Mouse (Mus musculus): ENCODE results near the gene Hoxd9.
A peak's percentile ranks its signal among the peaks of the same experiment; 100 is the strongest.

Gene Hoxd9

DNA sequence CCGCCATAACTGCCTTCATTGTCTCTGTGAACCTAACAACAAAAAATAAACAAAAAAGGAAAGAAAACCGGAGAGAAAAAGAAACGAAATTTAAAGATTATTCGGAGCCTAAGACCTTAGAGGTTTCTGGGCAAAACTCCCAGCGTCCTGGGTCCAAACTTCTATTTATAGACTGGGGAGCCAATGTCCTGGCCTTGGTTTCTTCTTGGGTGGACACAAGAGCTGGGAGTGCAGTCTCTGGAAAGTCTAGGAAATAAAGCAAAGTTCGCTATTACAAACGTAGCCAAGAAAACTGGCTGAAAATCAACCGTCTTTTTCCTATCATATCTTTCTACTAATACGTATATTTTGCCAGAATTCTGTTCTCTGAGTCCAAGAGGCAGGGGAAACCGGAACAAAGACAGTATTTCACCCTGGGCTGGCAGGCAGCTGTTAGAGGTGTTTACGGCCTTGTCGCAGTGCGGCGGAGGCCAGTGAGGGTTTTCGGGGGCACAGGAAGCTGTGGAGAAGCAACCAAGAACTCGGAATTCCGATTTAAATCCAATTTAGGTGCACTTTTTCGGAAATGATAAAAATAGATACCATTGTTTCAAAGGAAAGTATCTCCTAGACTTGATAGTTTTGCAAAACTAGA is 16.7 kb downstream of the Hoxd9 start:
- peak in 1 of 2 experiments; percentile 3 for DNase-seq

DNA sequence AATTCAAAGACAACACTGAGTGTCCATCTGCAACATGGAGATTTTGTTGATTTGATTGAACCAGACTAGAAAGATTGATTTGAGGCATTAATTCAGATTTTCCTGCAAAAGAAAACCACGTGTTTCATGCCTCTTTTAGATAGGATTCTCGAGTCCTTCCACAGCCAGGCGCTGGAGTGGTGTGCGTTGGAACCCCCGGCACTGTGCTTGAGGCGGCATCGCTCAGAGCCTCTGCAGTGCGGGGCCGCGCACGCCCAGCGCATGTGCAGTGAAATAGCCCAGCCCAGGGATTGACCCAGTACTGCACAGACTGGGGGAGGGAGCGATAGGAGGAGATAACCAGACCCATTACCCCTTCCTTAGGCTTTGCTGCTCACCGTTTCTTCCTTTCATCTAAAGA is 17.4 kb downstream of the Hoxd9 start:
- peak in 1 of 2 experiments; percentile 14 for DNase-seq

DNA sequence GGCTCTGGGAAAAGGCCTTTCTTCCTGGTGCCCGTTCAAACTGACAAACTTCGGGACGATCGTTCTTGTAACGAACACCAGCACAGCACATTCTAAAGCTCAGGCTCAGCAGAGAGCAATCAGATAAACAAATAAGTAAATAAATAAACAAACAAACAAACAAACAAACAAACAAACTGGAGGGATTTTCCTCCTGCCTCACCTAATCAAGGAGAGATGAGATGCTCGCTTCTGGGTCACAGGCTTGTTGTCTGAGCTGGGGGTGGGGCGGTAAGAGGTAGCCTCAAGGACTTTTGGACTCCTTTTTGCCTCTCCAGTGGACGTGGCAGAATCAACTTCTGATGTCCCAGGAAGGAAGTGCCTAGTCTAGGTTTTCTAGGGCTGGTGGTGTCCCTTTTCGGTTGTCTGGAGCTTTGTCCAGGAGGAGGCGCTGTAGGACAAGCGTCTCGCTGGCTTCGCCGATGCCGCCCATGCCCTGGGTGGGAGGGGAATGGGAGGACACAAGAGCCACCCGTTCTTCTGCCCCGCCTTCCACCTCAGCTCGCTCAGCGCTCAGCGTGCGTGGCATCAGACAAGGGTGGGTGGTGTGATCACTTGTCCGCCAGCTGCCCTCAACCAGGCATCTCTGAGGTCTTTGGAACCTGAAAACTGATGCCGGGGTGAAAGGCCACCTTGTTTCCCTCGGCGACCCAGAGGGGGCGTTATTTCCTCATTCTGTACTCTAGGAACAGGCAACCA is 18.1 kb downstream of the Hoxd9 start:
- peak; percentile 93 to 97 for DNase-seq

DNA sequence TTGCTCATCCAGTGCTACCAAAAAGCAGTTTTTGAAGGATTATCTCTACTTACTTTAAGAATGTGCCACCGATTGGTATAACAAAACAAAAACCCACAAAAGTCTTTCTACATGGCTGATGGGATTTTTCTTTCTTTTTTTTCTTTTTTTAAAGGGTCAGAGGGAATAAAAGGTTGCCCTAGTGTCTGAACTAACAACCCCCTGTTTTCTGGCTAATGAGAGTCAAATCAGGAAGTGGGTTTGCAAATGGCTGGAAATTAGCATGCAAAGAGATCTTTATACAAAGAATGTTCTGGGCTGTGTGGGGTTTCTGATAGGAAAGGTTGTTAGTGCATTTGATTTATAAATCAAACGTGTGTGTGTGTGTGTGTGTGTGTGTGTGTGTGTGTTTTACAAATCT is 22.9 kb downstream of the Hoxd9 start:
- DNase-seq = no peak

DNA sequence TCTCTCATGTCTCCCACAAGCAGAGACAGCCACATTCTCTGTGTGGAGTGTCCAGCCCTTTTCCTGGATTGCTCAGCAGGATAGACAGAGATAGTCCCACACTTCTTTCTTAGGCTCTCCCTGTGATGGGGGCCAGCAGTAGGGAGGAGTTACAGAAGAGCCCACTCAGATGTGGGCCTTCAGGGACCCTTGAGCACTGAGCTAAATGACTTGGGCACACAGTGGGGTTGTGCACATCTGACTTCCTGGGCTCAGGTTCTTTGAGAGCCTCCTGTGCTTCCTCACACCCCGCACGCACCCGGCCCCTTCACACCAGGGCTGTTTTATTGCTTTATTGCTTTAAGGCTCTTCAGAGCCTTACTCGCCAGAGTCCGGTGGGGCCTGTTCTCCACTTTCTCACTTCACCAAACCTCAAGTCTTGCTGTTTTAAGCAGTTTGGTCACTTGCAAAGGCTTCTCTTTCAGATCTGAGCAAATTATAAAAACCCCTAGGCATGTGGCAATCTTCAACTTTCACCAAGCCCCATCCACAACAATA is 23.5 kb downstream of the Hoxd9 start:
- DNase-seq = no peak

DNA sequence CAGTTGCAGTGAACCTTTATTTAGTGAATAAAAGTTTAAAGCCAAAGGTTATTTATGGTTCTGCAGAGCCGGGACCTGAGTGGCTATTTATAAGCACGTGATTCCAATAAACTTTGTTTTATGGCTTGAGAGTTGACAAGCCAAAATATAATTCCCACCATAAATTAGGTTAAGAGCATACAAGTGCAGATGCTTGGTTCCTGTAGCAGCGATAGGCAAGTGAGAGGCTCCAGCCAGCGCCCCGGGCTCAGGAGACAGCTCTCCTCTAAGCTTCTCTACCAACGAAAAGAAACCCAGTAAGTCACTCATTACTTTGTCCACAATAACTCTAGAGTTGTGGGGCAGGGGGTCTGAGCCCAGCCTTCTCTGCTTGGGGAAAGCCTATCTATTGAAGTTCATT is 24.4 kb downstream of the Hoxd9 start:
- DNase-seq = no peak

DNA sequence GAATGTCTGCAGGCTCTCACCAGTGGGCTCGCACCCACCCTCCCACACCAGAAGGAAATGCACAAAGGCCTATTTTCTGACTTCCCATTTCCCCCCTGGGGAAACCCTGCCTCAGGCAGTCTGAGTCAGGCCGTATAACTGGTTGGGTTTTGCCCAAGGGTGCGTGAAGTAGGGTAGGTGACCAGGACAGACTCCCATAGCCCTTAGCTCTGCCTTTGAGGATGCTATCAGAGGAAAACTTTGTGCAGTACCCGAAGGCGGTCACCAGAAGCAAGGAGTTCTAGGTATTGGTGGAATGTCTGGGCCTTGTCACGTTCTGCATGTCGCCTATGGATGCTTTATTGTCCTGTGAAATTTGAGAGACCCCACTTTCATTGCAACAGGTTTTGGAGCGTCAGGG is 25.4 kb downstream of the Hoxd9 start:
- no peak for DNase-seq

DNA sequence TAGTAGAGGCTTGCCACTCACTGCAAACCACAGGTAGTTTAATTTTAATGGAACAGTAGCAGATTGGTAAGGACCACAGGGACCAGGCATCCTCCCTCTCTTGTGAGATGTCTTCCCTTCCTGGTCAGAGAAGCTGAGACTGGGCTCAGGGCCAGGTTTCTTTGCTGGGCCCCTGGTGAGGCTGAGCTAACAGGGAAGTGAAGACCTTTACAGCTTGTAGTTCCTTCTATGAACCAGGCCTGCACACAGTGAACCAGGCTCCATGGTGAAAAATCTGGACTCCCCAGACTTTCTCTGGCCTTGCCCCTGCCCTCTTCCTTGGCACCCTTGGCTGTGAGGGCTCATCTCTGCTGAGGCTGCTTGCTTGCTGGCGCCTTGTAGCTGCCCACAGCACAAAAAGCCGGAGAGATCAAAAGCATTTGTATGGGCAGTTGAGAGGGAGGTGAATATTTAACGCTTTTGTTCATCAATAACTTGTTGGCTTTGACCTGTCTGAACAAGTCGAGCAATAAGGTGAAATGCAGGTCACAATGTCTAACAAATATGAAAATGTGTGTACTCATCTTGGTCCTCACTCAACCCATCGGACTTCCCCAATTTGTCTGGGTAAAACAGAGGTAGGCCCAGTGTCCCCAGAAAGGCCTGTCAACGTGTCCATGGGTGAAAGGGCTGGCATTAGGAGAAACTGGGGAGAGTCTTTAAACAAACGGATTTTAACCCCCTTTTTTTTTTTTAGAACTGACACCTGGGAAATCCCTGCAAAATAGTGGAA is 26.9 kb downstream of the Hoxd9 start:
- peak in 1 of 2 experiments; percentile 22 for DNase-seq

DNA sequence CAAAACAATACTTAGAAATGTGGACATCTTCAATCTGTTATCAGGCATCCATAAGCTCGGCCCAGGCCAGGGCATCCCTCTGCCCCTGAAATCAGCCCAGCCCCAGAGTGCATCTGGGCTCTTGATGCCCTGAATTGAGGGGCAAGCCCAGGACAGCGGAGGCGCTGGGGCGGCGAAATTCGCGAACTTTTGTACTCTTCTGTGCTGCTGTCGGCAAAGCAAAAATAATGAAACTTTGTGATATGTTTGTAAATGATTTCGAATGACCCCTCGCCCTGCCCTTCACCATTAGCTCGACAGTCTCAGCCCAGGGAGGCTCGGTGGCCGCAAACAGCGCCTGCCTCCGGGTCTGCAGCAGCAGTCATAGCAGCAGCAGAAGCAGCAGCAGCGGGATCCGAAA is 27.6 kb downstream of the Hoxd9 start:
- DNase-seq = peak in 1 of 2 experiments; percentile 19

DNA sequence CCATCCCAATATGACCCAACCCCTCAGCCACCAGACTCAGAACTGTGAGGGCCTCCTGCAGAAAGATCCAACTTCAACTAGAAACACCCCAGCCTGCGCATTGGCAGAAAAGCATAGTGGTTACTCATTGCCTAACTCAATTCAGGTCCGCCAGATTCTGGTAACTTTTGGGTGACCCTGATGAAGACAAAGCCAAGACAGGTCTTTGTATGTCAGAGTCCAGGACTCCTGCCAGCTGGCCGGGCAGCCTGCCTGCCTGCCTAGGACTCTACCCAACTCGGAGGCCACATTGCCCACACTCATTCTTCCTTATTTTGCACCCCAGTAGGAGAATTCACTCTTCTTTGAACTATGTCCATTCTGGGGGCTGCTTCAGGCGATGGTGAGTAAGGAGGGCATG is 29.0 kb downstream of the Hoxd9 start, which contains the start of gene Gm28230:
Gene Gm28230, plus strand, starts transcription at position 178 of the 400 bp plus-strand sequence.
- peak in 1 of 2 experiments; percentile 47 for DNase-seq

DNA sequence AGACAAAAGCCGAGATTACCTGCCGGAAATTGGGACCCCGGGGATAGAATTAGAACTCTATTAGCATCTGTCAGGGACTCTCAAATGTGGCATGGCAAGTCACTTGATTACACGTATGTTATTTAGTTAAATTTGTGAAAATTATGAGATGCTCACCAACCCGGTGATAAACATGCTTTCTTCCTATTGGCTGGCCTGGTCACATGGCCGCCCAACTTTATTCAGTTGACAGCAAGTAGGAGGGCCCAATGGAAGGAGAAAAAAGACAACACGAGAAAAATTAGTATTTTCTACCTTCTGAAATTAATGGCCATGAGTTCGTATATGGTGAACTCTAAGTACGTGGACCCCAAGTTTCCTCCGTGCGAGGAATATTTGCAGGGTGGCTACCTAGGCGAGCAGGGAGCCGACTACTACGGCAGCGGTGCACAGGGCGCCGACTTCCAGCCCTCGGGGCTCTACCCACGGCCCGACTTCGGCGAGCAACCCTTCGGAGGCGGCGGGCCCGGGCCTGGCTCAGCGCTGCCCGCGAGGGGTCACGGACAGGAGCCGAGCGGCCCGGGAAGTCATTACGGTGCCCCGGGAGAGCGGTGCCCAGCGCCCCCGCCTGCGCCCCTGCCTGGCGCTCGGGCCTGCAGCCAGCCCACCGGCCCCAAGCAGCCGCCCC is 29.6 kb downstream of the Hoxd9 start:
- DNase-seq = peak in 1 of 2 experiments; percentile 7

DNA sequence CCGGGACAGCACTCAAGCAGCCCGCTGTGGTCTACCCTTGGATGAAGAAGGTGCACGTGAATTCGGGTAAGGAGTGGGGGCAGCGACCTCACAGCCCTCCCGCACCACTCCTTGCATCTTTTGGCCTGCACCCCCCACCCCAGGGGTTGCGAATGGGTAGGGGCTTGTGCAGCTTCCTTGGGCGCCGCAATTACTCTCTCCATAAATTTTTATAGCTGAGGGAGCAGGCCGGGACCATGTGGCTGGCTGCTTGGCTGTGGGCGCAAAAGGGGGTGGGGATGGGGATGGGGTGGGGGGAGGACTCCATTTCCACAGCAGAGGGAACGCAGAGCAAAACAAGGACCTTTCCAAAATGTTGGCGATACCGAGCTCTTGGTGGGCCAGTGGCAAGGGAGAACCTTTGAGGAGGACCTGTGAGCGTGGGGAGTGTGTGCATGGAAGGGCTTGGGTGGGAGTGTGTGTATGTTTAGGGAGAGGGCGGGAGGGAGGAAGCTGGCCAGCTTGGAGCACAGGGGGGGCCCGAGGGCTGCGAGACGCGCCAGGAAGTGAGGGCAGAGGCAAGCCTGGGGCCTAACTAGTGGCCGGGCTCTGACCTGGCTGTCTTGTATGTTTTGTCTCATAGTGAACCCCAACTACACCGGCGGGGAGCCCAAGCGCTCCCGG is 30.2 kb downstream of the Hoxd9 start:
- DNase-seq = no peak

DNA sequence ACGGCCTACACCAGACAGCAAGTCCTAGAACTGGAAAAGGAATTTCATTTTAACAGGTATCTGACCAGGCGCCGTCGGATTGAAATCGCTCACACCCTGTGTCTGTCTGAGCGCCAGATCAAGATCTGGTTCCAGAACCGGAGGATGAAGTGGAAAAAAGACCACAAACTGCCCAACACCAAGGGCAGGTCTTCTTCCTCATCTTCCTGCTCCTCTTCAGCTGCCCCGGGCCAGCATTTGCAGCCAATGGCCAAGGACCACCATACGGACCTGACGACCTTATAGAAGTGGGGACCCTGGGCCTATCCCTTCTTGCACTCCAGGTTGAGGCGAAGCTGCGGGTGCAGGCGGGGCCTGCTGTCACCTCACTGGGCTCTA is 30.8 kb downstream of the Hoxd9 start:
- no peak for DNase-seq

DNA sequence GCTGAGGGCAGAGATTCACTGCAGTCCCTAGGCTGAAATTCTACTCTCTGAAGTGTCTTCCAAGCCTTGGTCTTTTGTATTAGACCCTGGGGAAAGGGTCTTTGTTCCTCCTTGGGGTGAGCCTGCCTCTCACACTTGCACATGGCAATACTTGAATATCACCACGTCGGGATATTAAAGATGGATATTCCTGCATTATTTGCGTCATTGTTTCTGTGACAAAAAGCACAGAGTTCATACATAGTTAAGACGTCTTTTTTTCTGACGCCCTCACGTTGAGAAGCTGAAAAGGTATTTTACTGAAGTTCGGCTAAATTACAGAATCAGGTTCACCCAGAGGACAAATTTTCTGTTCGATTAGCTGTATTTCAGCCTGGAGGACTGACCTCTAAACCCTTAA is 32.8 kb downstream of the Hoxd9 start:
- DNase-seq = no peak

DNA sequence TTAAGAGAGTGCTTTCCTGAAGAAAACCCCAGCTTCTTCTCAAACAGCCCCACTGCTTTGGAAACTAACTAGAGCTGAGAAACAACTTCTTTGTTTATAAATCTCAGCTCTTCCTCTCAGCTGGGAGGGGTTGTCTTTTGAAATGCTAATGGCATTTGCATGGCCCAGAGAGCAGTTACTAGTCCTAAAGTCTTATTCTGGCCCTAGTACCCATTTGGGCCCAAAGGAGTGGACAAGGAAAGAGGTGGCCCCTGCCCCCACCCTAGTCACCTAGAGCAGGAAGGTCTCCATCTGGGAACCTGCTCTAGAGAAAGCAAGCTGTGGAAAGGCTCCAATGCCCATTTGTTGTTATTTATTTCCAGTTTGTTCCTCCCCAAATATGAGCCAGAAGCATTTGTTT is 33.5 kb downstream of the Hoxd9 start:
- DNase-seq = no peak

DNA sequence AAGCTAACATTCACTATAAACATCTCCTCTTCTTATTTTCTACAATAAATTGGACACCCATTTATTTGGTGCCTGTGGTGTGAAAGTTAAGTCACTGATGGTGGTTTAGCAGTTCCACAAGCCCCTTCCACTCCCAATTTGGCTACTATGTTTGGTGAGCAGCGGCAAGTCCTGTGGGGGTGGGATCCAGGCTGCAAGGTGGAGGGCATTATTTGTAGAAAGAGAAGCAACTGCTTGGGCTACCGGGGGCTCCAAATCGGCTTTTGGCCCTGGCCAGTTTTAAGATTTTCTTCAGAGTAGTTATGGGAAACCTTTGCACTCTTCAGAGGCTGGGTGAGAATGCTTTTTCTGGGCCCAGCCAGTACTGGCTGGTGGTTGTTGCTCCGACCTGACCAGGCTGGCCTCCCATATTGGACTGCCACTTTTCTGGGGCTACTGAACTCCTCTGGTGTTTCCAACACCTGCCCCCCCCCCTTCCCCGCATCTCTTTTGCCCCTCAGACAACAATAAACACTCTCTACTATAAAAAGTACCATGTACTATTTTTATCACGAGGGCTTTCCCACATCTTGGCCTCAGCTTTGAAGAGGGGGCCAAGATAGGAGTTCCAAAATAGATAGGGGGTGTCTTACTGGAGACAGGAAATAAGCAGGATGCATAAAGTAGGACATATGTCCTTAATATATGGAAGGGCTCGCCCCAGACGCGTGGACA is 34.4 kb downstream of the Hoxd9 start:
- DNase-seq = peak in 1 of 2 experiments; percentile 9

DNA sequence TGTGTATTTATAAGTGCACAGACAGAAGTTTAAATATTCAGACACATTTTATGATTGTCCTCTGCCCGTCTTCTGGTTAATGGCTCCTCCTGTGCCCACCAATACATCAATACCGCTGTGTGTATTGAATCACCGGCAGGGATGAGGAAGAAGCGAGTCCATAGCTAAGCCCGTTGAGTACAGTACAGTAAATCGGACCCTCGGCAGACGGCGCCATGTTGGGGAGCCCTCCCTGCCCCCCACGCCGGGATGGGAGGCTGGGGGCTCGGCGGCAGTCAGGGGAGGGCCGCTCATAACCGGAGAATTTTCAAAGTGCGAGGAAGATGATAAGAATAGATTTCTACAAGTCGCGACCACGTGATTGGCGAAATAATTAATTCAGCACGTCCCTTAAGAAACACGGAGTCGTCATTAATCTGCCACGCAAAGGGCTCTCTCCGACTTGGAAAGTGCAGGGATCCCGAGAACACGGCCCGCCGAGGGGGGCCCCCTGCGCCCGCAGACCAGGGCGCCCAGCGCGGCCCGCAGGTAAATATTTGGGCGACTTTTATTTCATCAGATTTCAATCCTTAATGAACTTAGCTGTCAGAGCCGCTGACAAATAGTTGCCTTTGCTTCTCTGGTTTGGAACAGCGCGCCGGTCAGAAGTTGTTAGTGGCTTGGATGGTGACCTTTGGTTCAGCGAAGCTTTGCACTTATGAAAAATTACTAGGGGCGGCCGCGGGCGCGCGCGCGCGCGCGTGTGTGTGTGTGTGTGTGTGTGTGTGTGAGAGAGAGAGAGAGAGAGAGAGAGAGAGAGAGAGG is 35.2 kb downstream of the Hoxd9 start:
- DNase-seq = peak; percentile 6 to 16

DNA sequence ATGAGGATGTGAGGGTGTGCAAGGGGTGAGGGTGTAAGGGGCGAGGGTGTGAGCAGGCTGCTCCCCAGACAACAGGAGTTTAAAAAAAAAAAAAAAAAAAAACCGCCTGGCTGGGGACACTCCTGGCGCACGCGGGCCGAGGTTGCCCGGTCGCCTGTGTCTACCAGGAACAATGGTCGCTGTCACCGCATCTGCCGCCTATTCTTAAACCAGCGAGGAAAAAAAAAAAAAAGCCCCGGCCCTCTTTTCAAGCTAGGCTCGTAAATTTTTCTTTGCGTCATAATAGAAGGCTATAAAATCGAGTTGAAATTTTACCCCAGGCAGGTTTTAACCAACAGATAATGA is 35.8 kb downstream of the Hoxd9 start:
- DNase-seq = peak in 1 of 2 experiments; percentile 14

DNA sequence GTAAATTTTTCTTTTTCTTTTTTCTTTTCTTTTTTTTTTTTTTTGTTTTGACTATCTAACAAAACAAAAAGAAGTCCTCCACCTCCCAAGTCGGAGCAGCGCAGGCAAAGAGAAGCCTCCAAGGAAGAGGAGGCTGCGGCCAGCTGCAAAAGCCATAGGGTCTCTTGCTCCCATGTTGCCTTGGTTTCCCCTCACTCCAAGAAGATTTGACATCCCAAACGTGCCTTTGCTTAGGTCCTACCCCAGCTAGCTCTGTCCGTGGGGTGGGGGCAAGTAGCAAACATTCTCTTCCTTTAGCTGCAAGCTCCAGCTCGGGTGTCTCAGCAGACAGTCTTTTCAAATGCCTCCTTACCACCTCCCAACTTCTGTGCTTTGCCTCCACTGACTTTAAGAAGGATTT is 36.2 kb downstream of the Hoxd9 start:
- DNase-seq = peak in 1 of 2 experiments; percentile 6

DNA sequence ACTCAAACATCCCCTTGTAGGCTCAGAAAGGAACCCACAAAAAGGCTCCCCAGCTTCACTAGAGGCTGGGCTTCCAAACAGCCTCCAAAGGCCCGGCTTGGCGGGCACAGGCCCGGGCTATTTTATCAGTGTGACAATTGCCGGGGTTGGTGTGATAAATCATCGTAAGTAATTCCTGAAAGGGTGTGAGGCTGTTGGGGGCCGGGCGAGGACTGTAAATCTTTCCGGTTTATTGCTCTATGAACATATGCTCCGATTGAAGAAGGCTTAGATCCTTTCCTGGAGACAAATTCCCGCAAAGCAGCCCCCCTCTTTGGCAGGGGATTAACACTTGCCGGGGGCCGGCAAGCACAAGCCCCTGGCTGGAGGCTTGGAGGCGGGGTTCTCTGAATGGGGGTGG is 36.9 kb downstream of the Hoxd9 start:
- DNase-seq = peak; percentile 9 to 26
